In genomic region chr9:21244428-21245112, GRCm38 (mm10) we compare ENCODE assay signal across 8 mouse cellular contexts. TPM values are rescaled to one million over a fixed set of nuclear protein-coding genes. Genes with fewer than 3 reads are reported as not detected.
DNase-seq lines count a peak whose midpoint lies in the region; ATAC-seq lines count a peak whose summit lies in the region.

No protein-coding gene starts in this region.

- peak; percentile 40 for DNase-seq in CD4-positive, CD25-positive, alpha-beta regulatory T cell, adult 2 months (ENCODE audit: low read depth, low spot score)
- peak; percentile 56 for DNase-seq in right cerebral cortex, adult 18-20 months
- no peak for DNase-seq in right cerebral cortex, postnatal 14 days
- peak; percentile 71 for DNase-seq in limb, embryonic 10.5 days (ENCODE audit: low spot score)

- H3K4me2 ChIP-seq in forebrain, embryonic 16.5 days (ENCODE audit: low read length) = peak overlapping the region; percentile 85
- peak overlapping the region; percentile 80 for H3K4me2 ChIP-seq in neural tube, embryonic 12.5 days (replicated peaks)

- ATAC-seq in CD4-positive, CD25-positive, alpha-beta regulatory T cell, adult 4 months = no peak
- peak; percentile 61 for ATAC-seq in forebrain, embryonic 16.5 days
- ATAC-seq in neural tube, embryonic 12.5 days (ENCODE audit: low FRiP score, low read depth) = peak; percentile 46
- no peak for ATAC-seq in erythroid progenitor cell, adult 5-6 weeks (replicated peaks; ENCODE audit: low FRiP score, poor library complexity, severe bottlenecking)

- peaks cover 18% of the 10 kb centered on the region for H3K4me1 ChIP-seq in forebrain, embryonic 16.5 days (replicated peaks; ENCODE audit: control insufficient read depth, insufficient read depth, low read length)
- peaks cover 28% of the 10 kb centered on the region for H3K4me1 ChIP-seq in limb, embryonic 10.5 days
- H3K4me1 ChIP-seq in neural tube, embryonic 12.5 days = peaks cover 22% of the 10 kb centered on the region

- H3K27me3 ChIP-seq in forebrain, embryonic 16.5 days (replicated peaks; ENCODE audit: control insufficient read depth, insufficient read depth, low read length) = peaks cover 61% of the 10 kb centered on the region
- H3K27me3 ChIP-seq in limb, embryonic 10.5 days (ENCODE audit: low read depth, poor library complexity, severe bottlenecking) = peaks cover 90% of the 10 kb centered on the region
- peaks cover 76% of the 10 kb centered on the region for H3K27me3 ChIP-seq in neural tube, embryonic 12.5 days (replicated peaks)

- peak overlapping the region; percentile 61 for H3K9ac ChIP-seq in forebrain, embryonic 16.5 days (replicated peaks; ENCODE audit: low read depth, low read length)
- peak overlapping the region; percentile 57 for H3K9ac ChIP-seq in neural tube, embryonic 12.5 days

- H3K9me3 ChIP-seq in forebrain, embryonic 16.5 days (ENCODE audit: control insufficient read depth, low read length) = no peaks in the 10 kb centered on the region
- no peaks in the 10 kb centered on the region for H3K9me3 ChIP-seq in limb, embryonic 10.5 days (replicated peaks)
- H3K9me3 ChIP-seq in neural tube, embryonic 12.5 days = no peaks in the 10 kb centered on the region

- H3K4me3 ChIP-seq in forebrain, embryonic 16.5 days (replicated peaks; ENCODE audit: low read length) = peak overlapping the region; percentile 51
- peak overlapping the region; percentile 57 for H3K4me3 ChIP-seq in limb, embryonic 10.5 days
- H3K4me3 ChIP-seq in neural tube, embryonic 12.5 days = peak overlapping the region; percentile 42

- under 1% methylated on average over 72 of the region's 72 CpGs for WGBS in forebrain, embryonic 16.5 days
- under 1% methylated on average over 72 of the region's 72 CpGs for WGBS in limb, embryonic 10.5 days
- WGBS in neural tube, embryonic 12.5 days = under 1% methylated on average over 72 of the region's 72 CpGs

- H3K36me3 ChIP-seq in forebrain, embryonic 16.5 days (ENCODE audit: control insufficient read depth, insufficient read depth) = no peaks in the 10 kb centered on the region
- H3K36me3 ChIP-seq in limb, embryonic 10.5 days = no peaks in the 10 kb centered on the region
- H3K36me3 ChIP-seq in neural tube, embryonic 12.5 days = no peaks in the 10 kb centered on the region

- H3K27ac ChIP-seq in forebrain, embryonic 16.5 days (ENCODE audit: low read length) = no peak overlapping the region
- H3K27ac ChIP-seq in limb, embryonic 10.5 days = peak overlapping the region; percentile 68
- H3K27ac ChIP-seq in neural tube, embryonic 12.5 days = no peak overlapping the region

RNA-seq across cellular contexts. Expression of gene S1pr5, which starts 3.7 kb away (rescaled TPM):
- polyA plus RNA-seq in CD4-positive, CD25-positive, alpha-beta regulatory T cell, adult 4 months (2017; shearing (Covaris generic)) = under 1 TPM in 1 of 2 experiments, not detected in 1; 0.12 TPM
- 2.6 and 2.8 TPM in 2 replicates for polyA plus RNA-seq in forebrain, embryonic 16.5 days (2015; fragmentation: Nextera tagmentation; extraction: Ambion mirVana)
- polyA plus RNA-seq in limb, embryonic 10.5 days (2016; fragmentation: Nextera tagmentation; extraction: Ambion mirVana) = 0.15 and 0.33 TPM in 2 replicates
- polyA plus RNA-seq in neural tube, embryonic 12.5 days (2016; fragmentation: Nextera tagmentation; extraction: Ambion mirVana) = 1.5 and 2.0 TPM in 2 replicates
- 2.5 TPM in 1 of 2 replicates, not detected in the other for total RNA-seq in erythroid progenitor cell, adult 5-6 weeks (2015; ENCODE audit: low replicate concordance)
- total RNA-seq in erythroid progenitor cell, adult 5-6 weeks (2017; ENCODE audit: low replicate concordance) = 0.13 and 0.53 TPM in 2 replicates

RNA-seq across cellular contexts. Expression of gene Keap1, which starts 5.4 kb away (rescaled TPM):
- 10 to 100 TPM; 20.1 to 43.4 TPM for polyA plus RNA-seq in CD4-positive, CD25-positive, alpha-beta regulatory T cell, adult 4 months (2017; shearing (Covaris generic))
- 74.2 and 78.5 TPM in 2 replicates for polyA plus RNA-seq in forebrain, embryonic 16.5 days (2015; fragmentation: Nextera tagmentation; extraction: Ambion mirVana)
- polyA plus RNA-seq in limb, embryonic 10.5 days (2016; fragmentation: Nextera tagmentation; extraction: Ambion mirVana) = 50.4 and 61.7 TPM in 2 replicates
- polyA plus RNA-seq in neural tube, embryonic 12.5 days (2016; fragmentation: Nextera tagmentation; extraction: Ambion mirVana) = 53.9 and 55.1 TPM in 2 replicates
- 13.8 and 25.2 TPM in 2 replicates for total RNA-seq in erythroid progenitor cell, adult 5-6 weeks (2015; ENCODE audit: low replicate concordance)
- total RNA-seq in erythroid progenitor cell, adult 5-6 weeks (2017; ENCODE audit: low replicate concordance) = 37.0 and 44.7 TPM in 2 replicates

RNA-seq across cellular contexts. Expression of gene Atg4d, which starts 20.5 kb away (rescaled TPM):
- polyA plus RNA-seq in CD4-positive, CD25-positive, alpha-beta regulatory T cell, adult 4 months (2017; shearing (Covaris generic)) = 10 to 100 TPM; 25.3 to 29.8 TPM
- 47.6 and 51.8 TPM in 2 replicates for polyA plus RNA-seq in forebrain, embryonic 16.5 days (2015; fragmentation: Nextera tagmentation; extraction: Ambion mirVana)
- polyA plus RNA-seq in limb, embryonic 10.5 days (2016; fragmentation: Nextera tagmentation; extraction: Ambion mirVana) = 38.5 and 41.3 TPM in 2 replicates
- polyA plus RNA-seq in neural tube, embryonic 12.5 days (2016; fragmentation: Nextera tagmentation; extraction: Ambion mirVana) = 57.4 and 57.6 TPM in 2 replicates
- 49.4 and 49.5 TPM in 2 replicates for total RNA-seq in erythroid progenitor cell, adult 5-6 weeks (2015; ENCODE audit: low replicate concordance)
- total RNA-seq in erythroid progenitor cell, adult 5-6 weeks (2017; ENCODE audit: low replicate concordance) = 73.9 and 162 TPM in 2 replicates

RNA-seq across cellular contexts. Expression of gene Kri1, which starts 43.2 kb away (rescaled TPM):
- 10 to 100 TPM; 25.2 to 45.3 TPM for polyA plus RNA-seq in CD4-positive, CD25-positive, alpha-beta regulatory T cell, adult 4 months (2017; shearing (Covaris generic))
- 18.3 and 20.1 TPM in 2 replicates for polyA plus RNA-seq in forebrain, embryonic 16.5 days (2015; fragmentation: Nextera tagmentation; extraction: Ambion mirVana)
- polyA plus RNA-seq in limb, embryonic 10.5 days (2016; fragmentation: Nextera tagmentation; extraction: Ambion mirVana) = 18.9 and 19.1 TPM in 2 replicates
- polyA plus RNA-seq in neural tube, embryonic 12.5 days (2016; fragmentation: Nextera tagmentation; extraction: Ambion mirVana) = 18.0 and 25.2 TPM in 2 replicates
- total RNA-seq in erythroid progenitor cell, adult 5-6 weeks (2015; ENCODE audit: low replicate concordance) = 19.7 and 49.4 TPM in 2 replicates
- total RNA-seq in erythroid progenitor cell, adult 5-6 weeks (2017; ENCODE audit: low replicate concordance) = 18.2 and 48.8 TPM in 2 replicates

RNA-seq across cellular contexts. Expression of gene Cdkn2d, which starts 46.6 kb away (rescaled TPM):
- polyA plus RNA-seq in CD4-positive, CD25-positive, alpha-beta regulatory T cell, adult 4 months (2017; shearing (Covaris generic)) = 100 to 1,000 TPM; 124 to 126 TPM
- polyA plus RNA-seq in forebrain, embryonic 16.5 days (2015; fragmentation: Nextera tagmentation; extraction: Ambion mirVana) = 85.1 and 97.7 TPM in 2 replicates
- 32.7 and 38.0 TPM in 2 replicates for polyA plus RNA-seq in limb, embryonic 10.5 days (2016; fragmentation: Nextera tagmentation; extraction: Ambion mirVana)
- polyA plus RNA-seq in neural tube, embryonic 12.5 days (2016; fragmentation: Nextera tagmentation; extraction: Ambion mirVana) = 94.6 and 96.1 TPM in 2 replicates
- 305 and 325 TPM in 2 replicates for total RNA-seq in erythroid progenitor cell, adult 5-6 weeks (2015; ENCODE audit: low replicate concordance)
- 151 and 194 TPM in 2 replicates for total RNA-seq in erythroid progenitor cell, adult 5-6 weeks (2017; ENCODE audit: low replicate concordance)

Comparison
In these comparisons a context has a peak if more than half of its experiments do, and no peak if none do; other contexts are left out.
1. ATAC-seq: peak in forebrain, embryonic 16.5 days (single experiment) and neural tube, embryonic 12.5 days (single experiment); none in CD4-positive, CD25-positive, alpha-beta regulatory T cell, adult 4 months (single experiment) and erythroid progenitor cell, adult 5-6 weeks (single experiment).
2. Peak in every context shown above with its lines, with median percentiles within 50 percentile points of each other: H3K4me3 ChIP-seq.